ENCODE assay signal across 26 mouse cellular contexts in genomic region chr7:49507943-49508506, GRCm38 (mm10).
A peak's percentile ranks its signal among the peaks of the same experiment; 100 is the strongest.
DNase-seq lines count a peak whose midpoint lies in the region; ATAC-seq and TF ChIP-seq lines count a peak whose summit lies in the region.
"Had no signal": no experiment of that assay in that cellular context is flagged by ENCODE, and none has a peak within 500 bp of the region (broad histone marks: within the 10 kb centered on the region; RNA-seq: fewer than 3 reads in every experiment).

No protein-coding gene starts in this region.

- TF ChIP-seq CTCF in left cerebral cortex, adult 2 months (IDR thresholded peaks at IDR 0.05) = no peak

- H3K4me2 ChIP-seq in heart, embryonic 15.5 days = peak overlapping the region; percentile 21
- H3K4me2 ChIP-seq in forebrain, embryonic 11.5 days (ENCODE audit: low read depth, low read length, severe bottlenecking) = no peak overlapping the region
- H3K4me2 ChIP-seq: embryonic facial prominence, embryonic 12.5 days; forebrain, embryonic 13.5 days; hindbrain, embryonic 13.5 days; liver, embryonic 15.5 days; midbrain, embryonic 12.5 days had no signal

- no peaks in the 10 kb centered on the region for H3K27me3 ChIP-seq in heart, embryonic 15.5 days
- no peaks in the 10 kb centered on the region for H3K27me3 ChIP-seq in forebrain, embryonic 11.5 days (ENCODE audit: control insufficient read depth, insufficient read depth, low read length)
- H3K27me3 ChIP-seq: embryonic facial prominence, embryonic 12.5 days; hindbrain, embryonic 13.5 days; liver, embryonic 15.5 days; midbrain, embryonic 12.5 days; Patski had no signal

- H3K4me3 ChIP-seq in heart, embryonic 15.5 days = no peak overlapping the region
- no peak overlapping the region for H3K4me3 ChIP-seq in forebrain, embryonic 11.5 days (ENCODE audit: low read depth, low read length)
- H3K4me3 ChIP-seq in left cerebral cortex, adult 2 months = no peak overlapping the region
- H3K4me3 ChIP-seq: embryonic facial prominence, embryonic 12.5 days; forebrain, embryonic 13.5 days; hindbrain, embryonic 13.5 days; liver, embryonic 15.5 days; midbrain, embryonic 12.5 days had no signal

- H3K27ac ChIP-seq in heart, embryonic 15.5 days = peak overlapping the region; percentile 86
- H3K27ac ChIP-seq in forebrain, embryonic 11.5 days (ENCODE audit: low read depth, low read length) = no peak overlapping the region
- H3K27ac ChIP-seq in left cerebral cortex, adult 2 months = no peak overlapping the region
- H3K27ac ChIP-seq: embryonic facial prominence, embryonic 12.5 days; forebrain, embryonic 13.5 days; hindbrain, embryonic 13.5 days; liver, embryonic 15.5 days; macrophage; midbrain, embryonic 12.5 days; stomach, postnatal 0 days had no signal

- DNase-seq in frontal cortex, postnatal 25 days (ENCODE audit: low spot score in 2 of 2) = no peak
- DNase-seq in brain, adult 2 months (ENCODE audit: low read depth, low spot score) = peak; percentile 68
- DNase-seq in heart, adult 9 months (ENCODE audit: low spot score in 2 of 2) = peak; percentile 29 to 40
- no peak for DNase-seq in urinary bladder, postnatal 36 days (ENCODE audit: low spot score in 2 of 2)
- no peak for DNase-seq in forebrain, embryonic 11.5 days (ENCODE audit: low spot score)
- no peak for DNase-seq in left cerebral cortex, adult 2 months (ENCODE audit: extremely low spot score in 1 of 2, low spot score in 2 of 2)
- DNase-seq: B cell, adult 2 months; cerebellum, adult 18-20 months; cerebellum, postnatal 14 days; gastrocnemius, postnatal 10 days; kidney, adult 18-20 months; layer of hippocampus, adult 9-11 months; left cerebral cortex, postnatal 4 days; liver; right cerebral cortex, postnatal 14 days had no signal

- H3K9me3 ChIP-seq in heart, embryonic 15.5 days (replicated peaks) = no peaks in the 10 kb centered on the region
- H3K9me3 ChIP-seq in forebrain, embryonic 11.5 days (ENCODE audit: control insufficient read depth, low read length) = no peaks in the 10 kb centered on the region
- H3K9me3 ChIP-seq: embryonic facial prominence, embryonic 12.5 days; forebrain, embryonic 13.5 days; hindbrain, embryonic 13.5 days; liver, embryonic 15.5 days; midbrain, embryonic 12.5 days had no signal

- 38% methylated on average over 7 of the region's 7 CpGs for WGBS in heart, embryonic 15.5 days
- 87% methylated on average over 7 of the region's 7 CpGs for WGBS in forebrain, embryonic 11.5 days

- 0 out of 2 replicates have a peak, but pooled peaks have one; percentile 4 for ATAC-seq in frontal cortex, adult (ENCODE audit: low TSS enrichment)
- peak; percentile 76 for ATAC-seq in heart, embryonic 15.5 days (replicated peaks; ENCODE audit: insufficient number of reproducible peaks, insufficient read depth, low FRiP score, low read depth)
- ATAC-seq in forebrain, embryonic 11.5 days (replicated peaks; ENCODE audit: low FRiP score) = no peak
- ATAC-seq: forebrain, embryonic 13.5 days; Patski had no signal

- H3K9ac ChIP-seq in heart, embryonic 15.5 days = no peak overlapping the region
- H3K9ac ChIP-seq in forebrain, embryonic 11.5 days (ENCODE audit: low read length) = no peak overlapping the region
- H3K9ac ChIP-seq: embryonic facial prominence, embryonic 12.5 days; forebrain, embryonic 13.5 days; hindbrain, embryonic 13.5 days; liver, embryonic 15.5 days; midbrain, embryonic 12.5 days had no signal

- H3K36me3 ChIP-seq in heart, embryonic 15.5 days = no peaks in the 10 kb centered on the region
- no peaks in the 10 kb centered on the region for H3K36me3 ChIP-seq in forebrain, embryonic 11.5 days (ENCODE audit: control insufficient read depth, insufficient read depth, low read length)
- H3K36me3 ChIP-seq: embryonic facial prominence, embryonic 12.5 days; G1E; liver, embryonic 15.5 days had no signal

- intact Hi-C loops in left cerebral cortex, adult 2 months (cut with DNase I) = no loop called here

- peaks cover 53% of the 10 kb centered on the region for H3K4me1 ChIP-seq in heart, embryonic 15.5 days (replicated peaks)
- peaks cover 5% of the 10 kb centered on the region; the same call in 1 of the 2 replicates for H3K4me1 ChIP-seq in forebrain, embryonic 11.5 days (replicated peaks; ENCODE audit: control insufficient read depth, insufficient read depth, low read length)

Comparison
In these comparisons a context has a peak if more than half of its experiments do, and no peak if none do; other contexts are left out.
1. DNase-seq: peak in brain, adult 2 months (single experiment) and heart, adult 9 months (2 of 2); none in frontal cortex, postnatal 25 days (0 of 2), urinary bladder, postnatal 36 days (0 of 2), forebrain, embryonic 11.5 days (single experiment) and left cerebral cortex, adult 2 months (0 of 2).